Mouse (Mus musculus) liver, postnatal 0 days (tissue): Measurements from ENCODE around the gene Pafah1b2.

ENCODE experiments used
- CTCF ChIP-seq: sonication (generic); IDR thresholded peaks from 2 replicates; pipeline ENCODE4 v1.5.1; 2016; ENCODE audit warnings: antibody characterized with exemption, low read depth
- EP300 ChIP-seq: IDR thresholded peaks from 2 replicates; pipeline ENCODE4 v1.6.1; 2016; ENCODE audit warnings: antibody characterized with exemption, low read depth, mild to moderate bottlenecking

DNA sequence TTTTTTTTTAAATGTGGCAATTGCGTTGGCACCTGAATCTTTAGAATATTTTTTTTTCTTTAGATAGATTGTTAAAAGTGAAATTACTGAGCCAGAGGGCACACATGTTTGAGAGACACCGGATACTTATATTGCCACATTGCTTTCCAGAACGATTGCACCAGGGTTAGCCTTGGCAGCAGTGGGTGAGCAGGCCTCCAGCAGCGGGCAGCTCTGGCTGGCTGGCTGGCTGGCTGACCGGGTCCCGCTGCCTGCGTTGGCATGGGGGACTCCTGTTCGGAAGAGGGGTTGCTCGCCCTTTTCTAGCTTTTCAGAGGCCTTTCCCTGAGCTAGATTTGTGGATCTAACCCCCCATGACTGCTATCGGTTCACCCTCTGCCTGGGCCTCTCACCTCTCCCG lies 11.1 kb upstream of the Pafah1b2 start:
- no peak for TF ChIP-seq CTCF
- no peak for TF ChIP-seq EP300
